ENCODE assay signal across 8 mouse cellular contexts in genomic region chr9:100644071-100644771, GRCm38 (mm10). TPM values are rescaled to one million over a fixed set of nuclear protein-coding genes. Genes with fewer than 3 reads are reported as not detected.
DNase-seq lines count a peak whose midpoint lies in the region; ATAC-seq and TF ChIP-seq lines count a peak whose summit lies in the region.

No protein-coding gene starts in this region.

- DNase-seq in B cell, adult 2 months, result peak; percentile 53 to 65
- DNase-seq in kidney, postnatal 0 days (ENCODE audit: low spot score), result peak; percentile 88
- peak; percentile 63 for DNase-seq in liver, adult 2 months (ENCODE audit: extremely low read depth, low read depth, low spot score)
- DNase-seq in monocyte, adult 2 months (ENCODE audit: low read depth in 1 of 2, low spot score in 2 of 2), result peak; percentile 7 to 23
- peak; percentile 53 to 60 for DNase-seq in spleen, postnatal 36 days (ENCODE audit: low spot score in 2 of 2)

- ATAC-seq in erythroblast, adult 5-6 weeks (replicated peaks; ENCODE audit: low FRiP score, poor library complexity, severe bottlenecking), result peak; percentile 46
- no peak; the same call in 1 of the 2 replicates for ATAC-seq in heart, embryonic 13.5 days (ENCODE audit: extremely low read depth, insufficient number of reproducible peaks, low FRiP score, low TSS enrichment)
- ATAC-seq in kidney, postnatal 0 days (replicated peaks; ENCODE audit: low FRiP score, low read depth), result peak; percentile 18

- TF ChIP-seq POLR2A in bone marrow macrophage, adult 2 months (IDR thresholded peaks at IDR 0.05; ENCODE audit: borderline replicate concordance, low read depth, low read length), result no peak
- peak; percentile 43; the same call in 1 of the 2 replicates for TF ChIP-seq POLR2A in liver, adult 2 months (IDR thresholded peaks at IDR 0.05; ENCODE audit: extremely low read depth, insufficient read depth, low read length)

- H3K27me3 ChIP-seq in heart, embryonic 13.5 days (replicated peaks), result no peaks in the 10 kb centered on the region
- no peaks in the 10 kb centered on the region for H3K27me3 ChIP-seq in kidney, postnatal 0 days (ENCODE audit: insufficient read depth, low read length)
- no peaks in the 10 kb centered on the region for H3K27me3 ChIP-seq in liver, adult 2 months (ENCODE audit: control insufficient read depth, insufficient read depth, low read length)

- H3K4me1 ChIP-seq in bone marrow macrophage, adult 2 months (ENCODE audit: control insufficient read depth, insufficient read depth, low read length), result peaks cover 22% of the 10 kb centered on the region
- peaks cover 30% of the 10 kb centered on the region for H3K4me1 ChIP-seq in heart, embryonic 13.5 days
- 0 out of 2 replicates have a peak, but pooled peaks cover 10% of the 10 kb centered on the region for H3K4me1 ChIP-seq in kidney, postnatal 0 days (replicated peaks; ENCODE audit: insufficient read depth, low read length)
- H3K4me1 ChIP-seq in liver, adult 2 months (ENCODE audit: control insufficient read depth, insufficient read depth, low read length), result peaks cover 5% of the 10 kb centered on the region

- peak overlapping the region; percentile 92 for H3K27ac ChIP-seq in bone marrow macrophage, adult 2 months (ENCODE audit: insufficient read depth, low read depth, low read length)
- peak overlapping the region; percentile 99 for H3K27ac ChIP-seq in heart, embryonic 13.5 days (replicated peaks)
- peak overlapping the region; percentile 98 for H3K27ac ChIP-seq in kidney, postnatal 0 days
- H3K27ac ChIP-seq in liver, adult 2 months (replicated peaks; ENCODE audit: insufficient read depth, low read depth, low read length), result peak overlapping the region; percentile 99

- under 1% methylated on average over 58 of the region's 64 CpGs for WGBS in heart, embryonic 13.5 days
- WGBS in kidney, postnatal 0 days, result under 1% methylated on average over 47 of the region's 64 CpGs
- under 1% methylated on average over 41 of the region's 64 CpGs for WGBS in liver, adult 2 months

- peaks cover 8% of the 10 kb centered on the region; the same call in 1 of the 2 replicates for H3K79me2 ChIP-seq in liver, adult 2 months (ENCODE audit: control insufficient read depth, insufficient read depth, low read length)

- H3K36me3 ChIP-seq in heart, embryonic 13.5 days, result peaks cover 4% of the 10 kb centered on the region; the same call in 1 of the 2 replicates
- no peaks in the 10 kb centered on the region for H3K36me3 ChIP-seq in kidney, postnatal 0 days (ENCODE audit: insufficient read depth, low read length)
- H3K36me3 ChIP-seq in liver, adult 2 months (ENCODE audit: control insufficient read depth, insufficient read depth, low read length), result no peaks in the 10 kb centered on the region

- H3K9me3 ChIP-seq in heart, embryonic 13.5 days, result no peaks in the 10 kb centered on the region
- no peaks in the 10 kb centered on the region for H3K9me3 ChIP-seq in kidney, postnatal 0 days (replicated peaks; ENCODE audit: low read length)

- peak overlapping the region; percentile 79 for H3K4me2 ChIP-seq in heart, embryonic 13.5 days
- peak overlapping the region; percentile 71 for H3K4me2 ChIP-seq in kidney, postnatal 0 days (ENCODE audit: low read length)

- peak overlapping the region; percentile 77 for H3K4me3 ChIP-seq in bone marrow macrophage, adult 2 months (ENCODE audit: insufficient read depth, low read length)
- peak overlapping the region; percentile 82 for H3K4me3 ChIP-seq in heart, embryonic 13.5 days
- H3K4me3 ChIP-seq in kidney, postnatal 0 days (replicated peaks; ENCODE audit: low read depth, low read length), result peak overlapping the region; percentile 92
- peak overlapping the region; percentile 97 for H3K4me3 ChIP-seq in liver, adult 2 months (ENCODE audit: insufficient read depth, low read depth, low read length)

- H3K9ac ChIP-seq in heart, embryonic 13.5 days, result peak overlapping the region; percentile 97
- peak overlapping the region; percentile 97 for H3K9ac ChIP-seq in kidney, postnatal 0 days (ENCODE audit: low read depth, low read length)
- peak overlapping the region; percentile 99 for H3K9ac ChIP-seq in liver, adult 2 months (ENCODE audit: low read depth, low read length)

- TF ChIP-seq CTCF in bone marrow macrophage, adult 2 months (IDR thresholded peaks at IDR 0.05; ENCODE audit: low read depth, low read length), result no peak
- 0 out of 2 replicates have a peak, but pooled peaks have one; percentile 10 for TF ChIP-seq CTCF in kidney, postnatal 0 days (IDR thresholded peaks at IDR 0.05; ENCODE audit: low read depth)
- no peak for TF ChIP-seq CTCF in liver, adult 2 months (IDR thresholded peaks at IDR 0.05; ENCODE audit: low read depth, low read length)

RNA-seq across cellular contexts. Expression of gene Stag1, which starts 46.6 kb away (rescaled TPM):
- polyA plus RNA-seq in bone marrow macrophage, adult 2 months (2012; ENCODE audit: insufficient read depth, insufficient read length, missing spikeins), result 34.1 and 35.9 TPM in 2 replicates
- total RNA-seq in erythroblast, adult 5-6 weeks (2015; ENCODE audit: low replicate concordance), result 22.8 and 50.5 TPM in 2 replicates
- 64.5 and 64.7 TPM in 2 replicates for total RNA-seq in erythroblast, adult 5-6 weeks (2017; ENCODE audit: low replicate concordance)
- 23.1 and 25.7 TPM in 2 replicates for polyA plus RNA-seq in heart, embryonic 13.5 days (2015; fragmentation: Nextera tagmentation; extraction: Ambion mirVana)
- polyA plus RNA-seq in kidney, postnatal 0 days (2015; fragmentation: Nextera tagmentation; extraction: Ambion mirVana), result 40.9 and 43.6 TPM in 2 replicates
- total RNA-seq in liver, adult 2 months (2014; rRNA removed), result 19.7 and 23.0 TPM in 2 replicates
- 1.4 and 1.9 TPM in 2 replicates for polyA plus RNA-seq in liver, adult 2 months (2012; rRNA removed)

Comparison
In these comparisons a context has a peak if more than half of its experiments do, and no peak if none do; other contexts are left out.
1. DNase-seq: peak in every context shown above with its lines; median percentile 88 in kidney, postnatal 0 days; 63 in liver, adult 2 months; 59 in B cell, adult 2 months; 56 in spleen, postnatal 36 days; 15 in monocyte, adult 2 months.